Mouse (Mus musculus): ENCODE measurements at regions not wholly inside any gene's neighbourhood (a gene's known extent, or its start where the extent isn't known, plus 50 kb on each side); places are given as distances from the start of the nearest gene placed in this dataset.

- H3K4me1 ChIP-seq (ENCODE audit: control insufficient read depth, insufficient read depth, low read length) = no peaks in the 10 kb centered on the region
- H3K27me3 ChIP-seq (ENCODE audit: control insufficient read depth, insufficient read depth, low read length) = no peaks in the 10 kb centered on the region
- H3K4me3 ChIP-seq (ENCODE audit: control insufficient read depth, low read depth, low read length) = no peak overlapping the region
- TF ChIP-seq POLR2A (IDR thresholded peaks at IDR 0.05; ENCODE audit: control insufficient read depth, low read depth, low read length) (no peak), CTCF (IDR thresholded peaks at IDR 0.05; ENCODE audit: control insufficient read depth, insufficient read depth, insufficient replicate concordance, low read depth, low read length) (no peak)
- H3K36me3 ChIP-seq (ENCODE audit: control insufficient read depth, insufficient read depth, low read length) = no peaks in the 10 kb centered on the region
- no peak overlapping the region for H3K27ac ChIP-seq (ENCODE audit: control insufficient read depth, insufficient read depth, low read depth, low read length)
Observed at GRCm38 (mm10) chr16:86346916-86347315, 445.3 kb upstream of the Adamts5 start.

DNA sequence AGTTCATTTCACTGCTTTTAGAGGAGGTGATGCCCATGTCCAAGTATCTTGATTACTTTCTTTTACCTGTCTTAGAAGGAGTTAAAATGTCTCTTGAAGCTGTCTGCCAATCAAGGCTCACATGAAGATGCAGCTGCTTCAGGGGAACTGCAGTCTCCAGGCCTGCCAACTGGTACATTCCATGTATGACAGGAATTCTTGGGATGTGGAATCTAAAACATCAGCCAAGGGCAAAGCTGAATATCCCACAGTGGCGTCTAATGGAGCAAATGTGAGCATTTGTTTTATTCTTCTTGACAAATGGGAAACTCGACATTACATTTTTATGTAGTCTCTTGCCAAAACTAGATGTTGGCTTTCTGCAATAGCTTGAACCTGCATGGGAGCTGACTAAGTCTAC is 438.7 kb upstream of the Adamts5 start:
- Histone ChIP-seq H3K27ac (ENCODE audit: control insufficient read depth, insufficient read depth, low read depth, low read length) (no peak overlapping the region), H3K4me1 (ENCODE audit: control insufficient read depth, insufficient read depth, low read length) (no peaks in the 10 kb centered on the region), H3K27me3 (ENCODE audit: control insufficient read depth, insufficient read depth, low read length) (no peaks in the 10 kb centered on the region), H3K36me3 (ENCODE audit: control insufficient read depth, insufficient read depth, low read length) (no peaks in the 10 kb centered on the region), H3K4me3 (ENCODE audit: control insufficient read depth, low read depth, low read length) (no peak overlapping the region)
- TF ChIP-seq POLR2A (IDR thresholded peaks at IDR 0.05; ENCODE audit: control insufficient read depth, low read depth, low read length) (no peak), CTCF (IDR thresholded peaks at IDR 0.05; ENCODE audit: control insufficient read depth, insufficient read depth, insufficient replicate concordance, low read depth, low read length) (no peak)

GRCm38 (mm10) chr16:86325406-86325805 is 423.8 kb upstream of the Adamts5 start:
- TF ChIP-seq CTCF (IDR thresholded peaks at IDR 0.05; ENCODE audit: control insufficient read depth, insufficient read depth, insufficient replicate concordance, low read depth, low read length) (no peak), POLR2A (IDR thresholded peaks at IDR 0.05; ENCODE audit: control insufficient read depth, low read depth, low read length) (no peak)
- H3K4me3 ChIP-seq (ENCODE audit: control insufficient read depth, low read depth, low read length) = no peak overlapping the region
- H3K4me1 ChIP-seq (ENCODE audit: control insufficient read depth, insufficient read depth, low read length) = no peaks in the 10 kb centered on the region
- H3K36me3 ChIP-seq (ENCODE audit: control insufficient read depth, insufficient read depth, low read length) = no peaks in the 10 kb centered on the region
- no peaks in the 10 kb centered on the region for H3K27me3 ChIP-seq (ENCODE audit: control insufficient read depth, insufficient read depth, low read length)
- H3K27ac ChIP-seq (ENCODE audit: control insufficient read depth, insufficient read depth, low read depth, low read length) = no peak overlapping the region

DNA sequence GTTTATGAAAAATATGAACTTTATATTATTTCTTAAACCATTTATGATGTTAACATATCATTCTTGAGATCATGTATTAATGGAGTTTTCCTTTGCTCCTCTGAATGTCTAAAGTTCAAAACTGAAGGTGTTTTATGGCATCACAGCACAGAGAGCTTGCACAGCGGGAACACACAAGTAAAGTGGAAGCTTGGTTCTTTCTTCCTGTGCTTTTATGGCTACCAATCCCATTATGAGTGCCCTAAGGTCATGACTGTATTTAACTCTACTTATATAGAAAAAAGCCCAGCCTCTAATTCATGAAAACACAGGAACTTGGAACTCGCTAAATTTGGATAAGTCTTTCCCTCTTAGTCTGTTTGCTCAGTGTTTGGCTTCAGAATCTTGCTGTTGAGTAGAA is 417.3 kb upstream of the Adamts5 start:
- H3K36me3 ChIP-seq (ENCODE audit: control insufficient read depth, insufficient read depth, low read length) = no peaks in the 10 kb centered on the region
- H3K4me3 ChIP-seq (ENCODE audit: control insufficient read depth, low read depth, low read length) = no peak overlapping the region
- no peaks in the 10 kb centered on the region for H3K27me3 ChIP-seq (ENCODE audit: control insufficient read depth, insufficient read depth, low read length)
- no peak overlapping the region for H3K27ac ChIP-seq (ENCODE audit: control insufficient read depth, insufficient read depth, low read depth, low read length)
- TF ChIP-seq POLR2A (IDR thresholded peaks at IDR 0.05; ENCODE audit: control insufficient read depth, low read depth, low read length) (no peak), CTCF (IDR thresholded peaks at IDR 0.05; ENCODE audit: control insufficient read depth, insufficient read depth, insufficient replicate concordance, low read depth, low read length) (no peak)
- H3K4me1 ChIP-seq (ENCODE audit: control insufficient read depth, insufficient read depth, low read length) = no peaks in the 10 kb centered on the region

DNA sequence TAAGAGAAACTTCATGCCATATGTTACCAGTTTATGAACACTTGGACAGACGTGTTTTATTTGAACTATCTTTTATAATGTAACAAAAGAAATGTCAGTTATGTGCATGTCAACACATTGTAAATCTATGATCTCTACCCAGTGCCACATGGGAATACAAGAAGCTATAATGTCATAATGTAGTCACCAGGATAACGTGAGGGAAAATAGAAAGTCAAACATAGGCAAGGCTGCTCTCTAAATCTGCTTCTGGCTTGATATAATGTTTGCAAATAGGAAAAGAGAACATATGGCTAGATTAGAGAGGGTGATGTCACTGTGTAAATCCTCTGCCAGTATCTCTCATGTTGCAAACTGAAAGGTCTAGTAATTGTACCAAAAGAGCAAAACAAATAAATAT is 408.1 kb upstream of the Adamts5 start:
- H3K4me3 ChIP-seq (ENCODE audit: control insufficient read depth, low read depth, low read length) = no peak overlapping the region
- no peaks in the 10 kb centered on the region for H3K36me3 ChIP-seq (ENCODE audit: control insufficient read depth, insufficient read depth, low read length)
- TF ChIP-seq POLR2A (IDR thresholded peaks at IDR 0.05; ENCODE audit: control insufficient read depth, low read depth, low read length) = no peak
- H3K27ac ChIP-seq (ENCODE audit: control insufficient read depth, insufficient read depth, low read depth, low read length) = no peak overlapping the region
- no peaks in the 10 kb centered on the region for H3K4me1 ChIP-seq (ENCODE audit: control insufficient read depth, insufficient read depth, low read length)
- H3K27me3 ChIP-seq (ENCODE audit: control insufficient read depth, insufficient read depth, low read length) = no peaks in the 10 kb centered on the region

DNA sequence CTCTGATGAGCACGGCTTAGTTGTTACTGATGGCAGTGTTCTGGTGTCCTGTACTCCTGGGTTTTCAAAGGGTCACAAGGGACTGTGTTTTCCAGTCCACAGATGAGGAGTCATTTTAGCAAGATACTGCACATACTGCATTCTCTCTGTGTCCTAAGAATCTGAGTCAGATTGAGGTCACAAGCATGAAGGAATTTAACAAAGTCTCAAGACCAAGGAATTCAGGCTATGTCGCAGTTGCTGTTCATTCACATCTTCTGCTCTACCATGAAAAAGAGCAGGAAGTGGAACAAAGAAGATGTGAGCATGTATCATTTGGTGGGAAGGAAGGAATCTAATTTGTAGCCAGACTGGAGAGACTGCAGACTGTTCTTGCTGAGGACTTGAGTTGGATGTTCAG is 402.2 kb upstream of the Adamts5 start:
- H3K27ac ChIP-seq (ENCODE audit: control insufficient read depth, insufficient read depth, low read depth, low read length) = no peak overlapping the region
- H3K4me3 ChIP-seq (ENCODE audit: control insufficient read depth, low read depth, low read length) = no peak overlapping the region
- TF ChIP-seq POLR2A (IDR thresholded peaks at IDR 0.05; ENCODE audit: control insufficient read depth, low read depth, low read length) (no peak), CTCF (IDR thresholded peaks at IDR 0.05; ENCODE audit: control insufficient read depth, insufficient read depth, insufficient replicate concordance, low read depth, low read length) (no peak)
- no peaks in the 10 kb centered on the region for H3K27me3 ChIP-seq (ENCODE audit: control insufficient read depth, insufficient read depth, low read length)
- no peaks in the 10 kb centered on the region for H3K4me1 ChIP-seq (ENCODE audit: control insufficient read depth, insufficient read depth, low read length)
- H3K36me3 ChIP-seq (ENCODE audit: control insufficient read depth, insufficient read depth, low read length) = no peaks in the 10 kb centered on the region

DNA sequence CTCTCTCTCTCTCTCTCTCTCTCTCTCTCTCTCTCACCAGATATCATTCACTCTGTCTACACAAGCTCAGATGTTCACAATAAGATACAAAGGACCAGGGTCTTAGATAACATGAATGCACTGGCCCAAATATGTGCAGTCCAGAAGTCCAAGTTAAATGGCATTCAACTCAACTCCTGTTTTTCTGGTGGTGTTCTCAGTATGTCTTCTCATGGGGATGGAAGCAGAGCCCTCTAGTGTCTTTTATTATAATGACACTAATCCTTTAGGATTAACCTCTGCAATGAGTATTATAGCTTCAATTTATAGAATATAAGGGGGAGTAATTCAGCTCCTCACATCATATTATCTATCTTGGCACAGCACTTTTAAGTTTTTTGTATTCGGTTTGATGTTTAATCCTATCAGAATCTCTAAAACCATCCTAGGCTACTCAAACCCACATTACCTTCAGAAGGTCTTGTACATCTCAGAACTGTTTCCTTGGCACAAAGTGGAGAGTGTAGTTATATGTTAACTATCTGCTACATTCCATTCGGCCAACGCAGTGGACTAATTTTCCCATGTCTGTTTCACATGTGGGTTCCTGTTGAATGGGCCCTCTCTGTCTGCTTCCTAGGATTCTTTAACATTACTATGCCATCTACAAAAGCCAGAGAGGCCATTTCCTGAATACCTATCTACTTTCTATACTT is 401.0 kb upstream of the Adamts5 start:
- Histone ChIP-seq H3K27ac (ENCODE audit: control insufficient read depth, insufficient read depth, low read depth, low read length) (no peak overlapping the region), H3K27me3 (ENCODE audit: control insufficient read depth, insufficient read depth, low read length) (no peaks in the 10 kb centered on the region), H3K4me1 (ENCODE audit: control insufficient read depth, insufficient read depth, low read length) (no peaks in the 10 kb centered on the region), H3K36me3 (ENCODE audit: control insufficient read depth, insufficient read depth, low read length) (no peaks in the 10 kb centered on the region), H3K4me3 (ENCODE audit: control insufficient read depth, low read depth, low read length) (no peak overlapping the region)
- no peak for TF ChIP-seq POLR2A (IDR thresholded peaks at IDR 0.05; ENCODE audit: control insufficient read depth, low read depth, low read length)
- TF ChIP-seq CTCF (IDR thresholded peaks at IDR 0.05; ENCODE audit: control insufficient read depth, insufficient read depth, insufficient replicate concordance, low read depth, low read length) = no peak

GRCm38 (mm10) chr16:86294436-86294835 is 392.8 kb upstream of the Adamts5 start:
- no peak for TF ChIP-seq CTCF (IDR thresholded peaks at IDR 0.05; ENCODE audit: control insufficient read depth, insufficient read depth, insufficient replicate concordance, low read depth, low read length)
- no peak for TF ChIP-seq POLR2A (IDR thresholded peaks at IDR 0.05; ENCODE audit: control insufficient read depth, low read depth, low read length)
- no peak overlapping the region for H3K27ac ChIP-seq (ENCODE audit: control insufficient read depth, insufficient read depth, low read depth, low read length)
- H3K27me3 ChIP-seq (ENCODE audit: control insufficient read depth, insufficient read depth, low read length) = no peaks in the 10 kb centered on the region
- H3K4me3 ChIP-seq (ENCODE audit: control insufficient read depth, low read depth, low read length) = no peak overlapping the region
- no peaks in the 10 kb centered on the region for H3K36me3 ChIP-seq (ENCODE audit: control insufficient read depth, insufficient read depth, low read length)
- H3K4me1 ChIP-seq (ENCODE audit: control insufficient read depth, insufficient read depth, low read length) = no peaks in the 10 kb centered on the region
